Mouse (Mus musculus): ENCODE measurements around the gene Cers6. TPM values are rescaled to one million over a fixed set of nuclear protein-coding genes. Genes with fewer than 3 reads are reported as not detected.
A peak's percentile ranks its signal among the peaks of the same experiment; 100 is the strongest.

Gene Cers6
- 10 to 100 TPM in 1 of 4 experiments, 1 to 10 TPM in 3; 4.4 to 11.7 (median 7.1) TPM for total RNA-seq (2022)

DNA sequence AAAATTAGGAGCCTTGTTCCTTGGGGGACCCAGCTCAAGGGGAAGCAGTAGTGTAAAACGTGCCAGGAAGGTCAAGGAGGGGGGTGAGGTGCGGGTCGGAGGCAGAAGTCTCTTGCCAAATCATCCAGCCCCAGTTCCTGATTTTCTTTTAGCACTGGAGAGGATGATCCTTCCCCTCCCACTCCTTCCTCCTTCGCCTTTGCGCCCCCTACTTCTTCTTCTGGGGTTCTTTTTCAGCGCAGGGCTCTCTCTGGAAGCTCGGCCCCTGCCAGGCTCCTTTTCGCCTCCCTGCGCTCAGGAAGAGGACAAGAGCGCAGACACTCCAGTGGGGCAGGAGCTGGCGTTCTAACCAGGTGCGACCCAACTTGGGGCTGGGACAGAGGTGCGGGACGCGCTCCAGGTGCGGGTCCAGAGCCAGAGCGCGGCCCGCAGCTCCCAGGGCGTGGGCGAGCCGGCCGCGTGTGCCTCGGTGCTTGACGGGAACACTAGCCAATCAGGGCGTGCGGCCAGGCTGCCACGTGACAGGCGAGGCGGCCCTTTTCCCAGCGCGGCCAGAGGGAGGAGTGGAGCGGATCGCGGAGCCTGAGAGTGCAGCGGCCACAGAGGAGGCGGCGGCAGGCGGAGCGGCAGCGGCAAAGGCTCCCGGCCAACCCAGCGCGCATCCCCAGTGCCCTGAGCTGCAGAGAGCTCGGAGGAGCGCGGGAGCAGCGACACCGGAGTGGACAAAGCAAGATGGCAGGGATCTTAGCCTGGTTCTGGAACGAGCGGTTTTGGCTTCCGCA is at the start of gene Cers6:
Gene Cers6, plus strand, starts transcription at position 538 of the 782 bp plus-strand sequence.
- DNase-seq (ENCODE audit: low spot score) = peak; percentile 93

DNA sequence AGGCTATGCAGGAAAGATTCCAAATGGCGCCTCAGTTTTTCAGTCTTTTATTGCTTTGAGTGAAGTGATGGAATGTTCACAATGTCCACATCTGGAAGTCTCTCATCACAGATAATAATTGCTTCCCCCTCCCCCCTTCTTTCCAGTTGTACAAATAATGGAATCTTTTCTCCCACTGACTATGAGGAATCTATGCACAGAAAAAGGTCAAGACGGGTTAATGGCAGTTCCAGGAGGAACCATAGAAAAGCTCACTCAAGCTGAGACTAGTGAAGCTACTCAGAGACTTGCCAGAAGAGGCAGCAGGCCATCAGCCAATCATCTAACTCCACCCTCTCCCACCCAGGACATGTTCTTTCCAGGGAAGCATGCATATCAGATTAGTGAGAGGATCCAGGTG is 46.8 kb upstream of the Cers6 start:
- no peak for DNase-seq (ENCODE audit: low spot score)

DNA sequence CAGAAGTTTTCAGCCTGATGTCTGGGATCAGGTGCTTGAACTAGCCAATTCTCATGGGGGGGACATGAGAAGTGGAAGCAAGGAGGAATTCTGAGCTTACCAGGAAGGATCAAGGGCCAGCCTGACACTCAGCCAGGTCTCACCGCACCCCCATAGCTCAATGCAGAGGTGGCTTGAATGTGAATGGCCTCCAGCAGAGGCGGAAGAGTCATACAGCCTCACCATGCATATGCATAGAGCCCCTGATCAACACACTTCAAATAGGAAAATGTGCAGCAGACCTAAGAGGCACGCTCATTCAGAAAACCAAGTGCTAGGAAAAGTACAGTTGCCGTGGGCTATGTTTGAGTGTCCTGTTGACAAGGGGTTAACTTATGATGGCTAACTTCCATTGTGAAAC is 42.2 kb upstream of the Cers6 start:
- DNase-seq (ENCODE audit: low spot score) = no peak

DNA sequence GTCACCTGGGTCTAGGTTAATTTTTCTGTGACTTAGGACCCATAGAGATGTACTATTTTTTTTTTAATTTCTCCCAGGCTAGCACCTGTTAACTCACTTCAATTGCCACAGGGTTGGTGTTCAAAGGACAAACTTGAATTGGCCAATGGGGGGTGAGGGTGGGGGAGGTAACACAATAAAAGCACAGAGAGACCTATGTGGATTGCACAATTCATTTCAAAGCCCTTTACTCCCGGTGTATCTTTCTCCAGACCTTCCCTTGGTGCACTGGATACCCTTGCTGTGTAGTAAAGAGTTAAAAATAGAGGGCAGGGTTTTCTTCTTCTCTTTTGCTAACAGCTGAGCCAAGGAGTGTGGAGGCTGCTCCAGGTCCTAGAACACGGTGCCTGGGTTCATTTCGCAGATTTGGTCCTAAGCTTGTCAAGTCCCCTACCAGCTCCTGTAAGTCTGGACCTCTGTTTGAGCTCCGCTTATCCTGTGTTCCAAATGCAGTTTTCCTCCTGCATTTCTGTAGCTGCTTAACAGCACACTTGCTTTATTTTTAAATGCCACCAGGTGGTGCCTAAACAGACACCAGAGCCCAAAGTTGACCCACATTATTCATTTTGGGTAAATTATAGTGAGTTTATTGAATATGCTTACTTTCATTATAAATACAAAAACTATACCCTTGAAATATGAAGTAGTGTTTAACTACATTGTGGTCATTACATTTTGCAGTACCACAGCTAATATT is 38.9 kb upstream of the Cers6 start:
- no peak for DNase-seq (ENCODE audit: low spot score)

DNA sequence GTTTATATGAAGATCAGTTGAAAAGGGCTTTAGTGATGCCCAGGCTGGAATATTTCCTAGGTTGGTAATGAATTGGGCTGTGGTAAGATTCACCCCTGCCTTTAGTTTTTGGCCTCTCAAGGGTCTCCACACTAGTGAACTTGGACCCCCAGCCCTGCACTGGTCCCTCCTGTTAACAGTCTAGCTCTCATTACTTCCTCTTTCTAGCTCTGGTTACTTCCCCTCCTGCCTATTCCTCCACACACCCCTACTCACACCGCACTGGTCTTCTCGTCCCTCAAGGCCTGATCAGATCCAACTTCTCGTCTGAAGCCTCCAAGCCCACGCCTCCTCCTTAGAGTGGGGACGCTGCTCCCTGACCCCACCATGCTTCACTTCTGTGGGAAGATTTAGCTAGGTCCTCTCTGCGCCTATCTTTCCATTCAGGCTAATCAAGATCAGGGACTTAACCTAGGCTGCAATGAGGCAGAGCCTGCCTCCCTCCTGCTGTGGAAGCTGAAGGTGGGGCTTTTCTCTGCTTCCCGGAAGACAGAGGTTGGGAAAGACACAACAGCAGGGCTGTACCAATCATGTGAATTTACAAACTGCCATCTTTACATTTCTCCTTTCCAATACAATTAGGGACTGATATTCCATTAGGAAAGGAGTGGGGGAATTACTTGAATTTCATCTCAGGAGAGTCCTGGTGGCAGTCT is 35.8 kb upstream of the Cers6 start:
- DNase-seq (ENCODE audit: low spot score) = no peak

DNA sequence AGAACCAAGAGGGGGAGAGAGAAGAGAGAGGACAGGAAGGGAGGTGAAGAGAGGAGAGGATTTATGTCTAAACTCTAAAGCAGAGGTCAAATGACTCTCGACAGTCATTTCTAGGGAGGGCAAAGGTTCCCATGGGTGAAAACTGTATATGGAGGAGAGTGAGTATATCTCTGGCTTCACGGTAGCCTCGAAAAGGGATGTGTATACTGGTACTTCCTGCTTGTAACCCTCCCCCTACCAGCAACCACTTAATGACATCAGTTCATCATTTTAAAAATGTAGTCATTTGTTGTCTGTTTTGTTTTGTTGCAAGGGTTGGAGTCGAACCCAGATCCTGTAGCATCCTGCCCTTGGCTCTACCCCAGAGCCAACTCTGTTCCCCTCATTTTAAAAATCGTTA is 17.9 kb upstream of the Cers6 start:
- no peak for DNase-seq (ENCODE audit: low spot score)

DNA sequence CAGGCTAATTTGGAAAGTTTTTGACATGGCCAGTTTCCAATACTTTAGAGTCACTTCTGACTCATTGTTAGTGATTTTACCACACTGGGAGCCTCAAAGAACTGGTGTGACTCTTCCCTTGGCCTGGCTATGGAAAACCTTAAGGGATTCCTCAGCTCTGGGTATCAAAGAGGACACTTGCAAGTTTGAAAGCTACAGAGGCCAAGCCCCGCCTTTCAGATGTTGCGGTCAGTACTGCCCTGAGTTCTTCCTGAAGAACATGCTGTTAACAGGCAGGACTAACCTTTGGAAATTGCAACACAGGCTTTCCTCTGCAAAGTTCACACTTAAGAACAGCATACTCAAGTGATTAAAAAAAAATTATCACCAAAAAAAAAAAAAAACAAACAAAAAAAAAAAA is 16.7 kb upstream of the Cers6 start:
- no peak for DNase-seq (ENCODE audit: low spot score)

DNA sequence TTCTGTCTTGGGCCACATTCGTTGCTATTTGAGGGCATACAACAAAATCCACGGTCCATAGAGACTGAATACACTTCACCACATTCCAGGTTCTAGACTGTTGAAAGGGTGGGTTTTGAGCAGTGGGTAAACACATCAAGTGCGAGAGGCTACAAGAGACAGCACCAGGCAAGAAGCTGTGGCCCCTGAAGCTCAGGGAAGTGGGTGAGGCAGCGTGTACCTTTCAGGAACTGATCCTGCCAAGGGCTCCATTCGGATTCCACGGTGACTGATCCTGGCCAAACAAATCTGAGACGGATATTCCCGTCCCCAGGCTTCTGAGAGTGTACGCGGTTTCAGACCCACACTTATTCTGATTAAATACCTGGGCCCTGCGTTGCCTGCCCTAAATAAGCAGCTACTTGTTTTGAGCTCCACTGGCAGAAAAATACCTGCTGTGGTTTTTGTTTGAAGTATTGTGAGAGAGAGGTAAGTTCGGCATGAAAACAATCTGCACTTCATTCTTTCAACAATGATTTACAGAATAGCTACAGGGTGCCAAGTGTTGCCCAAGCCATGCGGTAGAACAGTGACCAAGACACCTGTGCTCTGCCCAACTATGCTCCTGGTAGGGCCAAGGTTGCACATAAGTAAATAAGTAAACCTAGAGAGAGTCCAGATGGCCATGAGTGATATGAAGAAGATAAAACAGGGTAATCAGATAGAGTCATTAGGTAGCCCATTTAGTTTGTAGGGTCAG is 16.1 kb upstream of the Cers6 start:
- DNase-seq (ENCODE audit: low spot score) = no peak

DNA sequence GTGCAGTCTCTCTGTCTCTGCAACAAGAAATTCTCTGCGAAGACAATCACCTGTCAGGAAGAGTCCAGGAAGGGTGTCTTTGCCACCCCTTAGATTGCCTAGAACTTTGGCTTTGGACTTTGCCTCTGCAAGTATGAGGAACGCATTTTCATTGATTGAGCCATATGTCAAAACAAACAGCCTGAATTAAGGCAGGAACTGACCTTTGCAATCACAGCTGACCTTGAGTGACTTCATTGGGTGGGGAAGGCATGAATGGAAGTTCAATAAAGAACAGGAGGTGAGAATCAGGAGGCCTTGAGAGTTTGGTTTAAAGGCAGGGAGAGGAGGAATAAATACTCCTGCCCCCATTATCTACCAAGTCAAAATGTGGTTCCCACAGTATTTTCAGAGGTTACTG is 850 bp upstream of the Cers6 start:
- DNase-seq (ENCODE audit: low spot score) = no peak

DNA sequence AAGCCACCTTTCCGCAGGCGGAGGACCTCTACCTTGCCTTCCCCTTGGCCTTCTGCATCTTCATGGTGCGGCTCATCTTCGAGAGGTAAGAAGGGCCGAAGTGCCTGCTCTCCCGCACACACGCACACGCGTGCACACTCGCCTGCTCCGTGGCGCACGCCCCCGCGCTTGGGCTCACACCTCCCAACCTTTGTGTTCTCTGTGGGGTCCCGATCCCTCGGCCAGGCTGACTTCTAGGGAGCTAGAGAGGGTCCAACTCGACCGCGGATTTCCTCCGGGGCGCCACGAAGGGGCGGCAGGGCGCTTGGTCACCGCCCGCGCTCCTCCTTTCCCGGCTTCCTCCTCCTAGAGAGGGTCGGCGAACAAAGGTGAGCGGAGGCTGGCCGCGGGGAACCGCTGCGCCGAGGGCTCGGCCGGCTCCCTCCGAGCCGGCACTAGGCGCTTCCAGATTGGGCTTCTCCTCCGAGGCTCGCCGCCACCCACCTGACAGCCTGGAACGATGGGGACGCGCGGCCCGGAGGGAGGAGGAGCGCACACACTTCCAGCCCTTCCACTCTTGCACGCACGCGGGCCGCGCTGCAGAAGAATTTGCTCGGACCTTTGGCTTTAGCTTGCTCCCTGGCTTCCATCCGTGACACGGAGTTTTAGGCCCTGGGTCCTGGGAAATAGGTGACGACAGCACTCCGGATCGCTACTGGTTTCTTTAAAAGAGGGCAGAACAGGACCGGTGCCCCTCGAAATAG is 651 bp downstream of the Cers6 start:
- peak; percentile 10 for DNase-seq (ENCODE audit: low spot score)

DNA sequence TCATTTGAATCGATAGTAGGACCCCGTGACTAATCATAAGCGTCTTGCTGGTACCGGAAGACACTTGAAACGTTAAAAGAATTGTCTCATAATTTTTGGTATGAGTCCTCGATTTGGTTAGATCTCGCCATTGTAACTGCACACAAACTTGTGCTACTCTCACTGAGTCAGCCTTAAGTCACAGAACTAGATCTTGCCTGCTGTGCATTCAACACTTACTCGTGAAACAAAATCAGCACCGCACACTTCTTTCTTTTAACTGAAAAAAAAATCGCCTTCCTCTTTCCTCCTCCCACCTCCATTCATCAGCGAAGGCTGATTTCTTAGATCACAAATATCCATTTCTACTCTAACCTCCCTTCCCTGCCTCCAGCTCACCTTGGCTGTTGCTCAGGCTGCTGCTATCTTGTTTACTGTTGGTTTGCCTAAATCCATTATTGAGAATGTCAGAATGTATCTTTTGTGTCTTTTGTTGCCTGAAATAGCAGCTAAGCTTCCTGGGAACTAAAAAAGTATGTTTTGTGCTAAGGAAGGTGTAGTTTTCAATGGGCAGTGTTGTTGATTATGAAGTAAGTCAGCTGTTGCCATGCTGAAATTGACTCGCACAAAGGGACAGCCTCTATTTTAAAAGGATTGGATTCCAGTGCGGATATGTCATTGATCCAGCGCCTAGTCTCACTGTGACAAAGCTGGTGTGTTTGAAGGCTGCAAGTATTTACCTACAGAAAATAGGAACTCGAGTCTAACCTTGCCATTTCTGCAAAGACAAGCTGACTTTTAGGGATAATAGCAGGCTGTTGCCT is 1.4 kb downstream of the Cers6 start:
- DNase-seq (ENCODE audit: low spot score) = no peak

DNA sequence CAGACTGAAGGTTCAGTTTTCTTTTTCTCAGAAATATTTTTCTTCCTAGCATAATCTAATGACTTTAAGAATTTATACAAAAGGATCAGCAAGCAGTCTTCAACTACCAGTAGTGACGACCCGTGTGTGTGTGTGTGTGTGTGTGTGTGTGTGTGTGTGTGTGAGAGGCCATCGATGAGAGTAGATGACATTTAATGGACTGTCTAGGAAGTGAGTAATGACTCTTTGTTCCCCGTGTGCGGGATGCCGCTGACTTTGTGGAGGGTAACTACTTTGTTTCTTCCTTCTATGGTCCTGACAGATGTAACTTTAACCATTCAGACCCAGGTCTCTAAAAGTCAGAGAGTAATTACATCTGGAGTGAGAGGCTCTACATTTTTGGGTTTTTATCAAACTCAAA is 2.3 kb downstream of the Cers6 start:
- no peak for DNase-seq (ENCODE audit: low spot score)

DNA sequence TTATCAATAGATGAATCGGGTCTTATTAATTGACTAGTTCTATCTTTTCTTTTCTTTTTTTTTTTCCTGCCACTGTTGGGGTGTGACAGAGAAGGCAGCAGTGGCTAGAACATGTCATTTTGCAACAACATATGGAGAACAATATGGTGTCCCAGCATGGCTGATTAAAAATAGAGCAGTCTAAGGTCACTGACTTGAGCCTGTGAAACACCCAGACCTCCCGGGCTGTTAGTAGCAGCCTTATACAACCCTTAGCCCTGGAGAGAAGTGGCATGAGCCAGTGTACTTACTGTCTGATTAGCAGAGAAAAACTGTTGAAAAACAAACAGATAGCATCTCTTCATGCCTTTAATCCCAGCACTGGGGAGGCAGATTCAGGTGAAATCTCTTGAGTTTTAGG is 3.1 kb downstream of the Cers6 start:
- no peak for DNase-seq (ENCODE audit: low spot score)

DNA sequence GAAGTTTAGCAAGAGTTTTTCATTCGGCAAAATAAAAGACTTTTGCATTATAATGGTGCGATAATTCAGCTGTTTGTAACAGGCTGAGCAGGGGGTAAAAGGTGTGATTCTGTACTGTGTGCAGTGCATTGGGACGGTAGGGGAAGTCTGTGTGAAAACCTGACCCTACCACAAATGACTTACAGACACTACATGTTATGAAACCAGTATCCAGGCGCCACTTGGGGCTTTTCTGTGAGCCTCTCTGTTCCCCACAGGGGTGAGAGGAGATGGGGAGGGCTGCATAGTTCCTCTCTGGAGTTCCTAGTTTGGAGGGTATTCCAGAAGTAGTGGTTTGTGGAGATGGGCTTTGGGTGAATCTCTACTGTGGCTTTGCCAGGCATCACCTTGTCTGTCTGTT is 5.9 kb downstream of the Cers6 start:
- no peak for DNase-seq (ENCODE audit: low spot score)

DNA sequence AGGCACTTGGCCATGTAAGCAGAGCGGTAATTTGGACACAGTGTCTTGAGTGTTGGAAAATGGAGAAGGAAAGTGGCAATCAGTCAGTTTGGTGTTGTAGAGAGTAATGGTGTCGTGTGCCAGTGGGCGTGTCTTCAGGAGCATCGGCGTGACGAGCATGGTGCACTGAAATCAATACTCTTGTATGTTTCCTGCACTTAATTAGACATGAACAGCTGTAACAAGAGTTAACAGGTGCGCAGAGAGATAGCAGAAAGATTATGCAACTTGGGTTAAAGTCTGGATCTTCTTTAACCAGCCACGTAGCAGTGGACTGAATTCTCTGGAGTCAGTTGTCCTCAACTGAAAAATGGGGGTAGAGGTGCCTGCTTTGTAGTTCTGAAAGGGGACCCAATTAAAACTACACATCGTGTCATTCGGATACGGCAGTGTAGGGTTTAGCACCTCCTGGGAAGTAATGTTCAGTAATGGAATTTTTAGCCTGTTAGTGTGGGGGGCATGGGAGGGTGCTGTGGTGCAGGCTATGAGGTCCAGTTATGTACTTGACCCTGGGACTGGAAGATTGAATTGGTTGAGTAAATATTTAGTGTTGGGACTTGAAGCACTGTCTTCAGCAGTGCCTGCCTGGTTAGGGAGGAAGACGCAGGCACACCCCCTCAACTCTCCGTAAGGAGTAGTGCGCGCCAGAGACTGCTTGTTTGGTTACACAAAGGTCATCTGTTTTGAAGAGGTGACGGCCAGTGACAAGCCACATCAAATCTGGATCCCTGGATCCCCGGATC is 9.9 kb downstream of the Cers6 start:
- no peak for DNase-seq (ENCODE audit: low spot score)

DNA sequence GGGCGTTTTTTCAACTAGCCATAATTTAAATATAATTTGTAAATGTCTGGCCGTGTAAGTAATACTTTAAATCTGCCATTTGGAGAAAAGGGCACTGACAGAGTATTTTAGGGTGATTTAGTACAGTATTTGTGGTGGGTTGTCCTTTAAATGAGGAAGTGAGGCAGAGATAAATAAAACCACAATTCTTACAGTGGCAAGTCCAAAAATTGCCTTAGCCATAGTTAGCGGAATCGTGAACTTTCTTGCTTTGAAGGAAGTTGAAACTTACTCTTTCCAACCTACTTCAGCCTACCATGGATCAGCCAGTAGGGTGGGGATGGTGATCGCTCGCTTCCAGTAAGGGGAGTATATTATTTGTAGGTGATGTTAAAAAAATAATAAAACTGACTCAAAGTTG is 11.8 kb downstream of the Cers6 start:
- no peak for DNase-seq (ENCODE audit: low spot score)

DNA sequence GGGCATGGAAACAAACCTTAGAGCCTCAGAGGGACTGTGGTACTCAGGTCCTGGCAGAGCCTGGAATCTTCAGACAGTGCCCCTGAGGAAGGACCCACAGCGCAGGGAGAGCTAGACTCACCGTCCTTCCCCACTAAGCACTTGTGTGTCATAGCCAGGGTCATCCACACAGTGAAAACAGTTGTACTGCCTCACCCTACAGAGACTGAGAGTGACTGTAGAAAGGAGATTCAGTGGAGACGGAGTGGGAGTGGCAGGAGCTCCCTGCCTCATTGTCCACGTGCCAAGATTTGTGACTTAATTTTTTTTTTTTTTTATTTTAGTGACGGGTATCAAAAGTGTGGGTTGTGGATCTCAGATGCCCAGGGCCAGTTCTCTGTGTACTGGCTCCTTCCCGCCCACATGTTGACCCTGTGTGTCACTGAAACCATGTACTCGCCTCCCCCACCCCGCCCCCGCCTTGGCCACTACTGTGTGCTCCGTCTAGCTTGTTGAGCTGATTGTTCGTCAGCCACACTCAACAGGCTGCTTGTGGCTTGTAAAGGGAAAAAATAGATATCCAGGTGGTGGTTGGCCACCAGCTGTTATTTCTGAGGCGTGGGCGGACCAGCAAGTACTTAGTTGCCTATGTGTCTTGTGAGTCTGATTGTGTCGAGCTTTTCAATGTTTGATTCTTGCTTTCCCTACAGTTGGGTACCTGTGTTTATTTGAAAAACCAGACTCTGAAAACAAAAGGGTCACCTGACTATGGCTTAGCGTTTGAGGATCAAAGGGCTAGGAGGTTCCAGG is 12.6 kb downstream of the Cers6 start:
- DNase-seq (ENCODE audit: low spot score) = no peak

DNA sequence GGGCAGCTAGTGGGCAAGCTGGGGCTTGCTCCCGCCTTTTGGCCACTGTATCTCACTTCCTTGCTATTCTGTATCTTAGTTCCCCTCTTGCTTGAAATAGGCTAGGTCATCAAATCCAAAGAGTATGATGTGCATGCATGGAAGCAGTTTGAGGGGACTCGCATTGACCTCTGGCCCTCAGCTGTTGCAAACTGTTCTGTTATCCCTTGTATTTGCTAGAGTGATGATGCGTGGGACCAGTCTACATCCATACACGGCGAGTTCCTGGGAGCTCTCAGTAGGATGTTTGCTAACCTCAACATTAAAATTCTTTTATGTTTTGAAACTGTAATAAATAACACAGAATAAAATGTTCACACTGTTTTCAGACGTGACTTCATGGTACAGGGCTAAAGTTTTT is 13.3 kb downstream of the Cers6 start:
- DNase-seq (ENCODE audit: low spot score) = no peak

Measured in heart, adult 8-10 months (tissue).